Comparison of ENCODE assay signal across 40 mouse cellular contexts in the genomic region with DNA sequence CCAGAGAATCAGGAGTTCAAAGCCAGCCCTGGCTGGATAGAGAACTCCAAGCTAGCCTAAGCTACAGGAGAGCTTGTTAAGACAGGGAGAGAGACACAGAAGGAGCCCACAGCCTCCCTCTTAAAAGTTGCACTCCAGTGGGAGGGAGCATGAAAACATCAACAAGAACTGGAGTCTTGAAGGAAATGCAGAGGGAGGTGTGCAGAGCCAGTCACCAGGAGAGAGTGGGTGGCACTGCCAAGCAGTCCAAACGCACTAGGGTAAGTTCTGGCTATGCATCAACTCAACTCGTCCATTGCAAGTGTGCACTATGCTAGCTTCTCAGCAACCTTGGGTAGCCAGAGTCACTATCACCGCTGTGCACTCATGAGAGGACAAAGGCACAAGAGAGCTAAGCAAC. TPM values are rescaled to one million over a fixed set of nuclear protein-coding genes. Genes with fewer than 3 reads are reported as not detected.
DNase-seq lines count a peak whose midpoint lies in the region; ATAC-seq and TF ChIP-seq lines count a peak whose summit lies in the region.
"Had no signal": no experiment of that assay in that cellular context is flagged by ENCODE, and none has a peak within 500 bp of the region (broad histone marks: within the 10 kb centered on the region; RNA-seq: fewer than 3 reads in every experiment).

No protein-coding gene starts in this region.

- no peak overlapping the region for H3K4me3 ChIP-seq in layer of hippocampus, adult 2 months
- H3K4me3 ChIP-seq in testis, adult 2 months (ENCODE audit: control insufficient read depth, low read depth, low read length) = peak overlapping the region; percentile 84
- no peak overlapping the region for H3K4me3 ChIP-seq in forebrain, embryonic 15.5 days
- H3K4me3 ChIP-seq in liver, postnatal 0 days (ENCODE audit: low read depth, low read length) = no peak overlapping the region
- H3K4me3 ChIP-seq: erythroblast, embryonic 14.5 days; gastrocnemius, adult 2 months; midbrain, embryonic 10.5 days; midbrain, embryonic 15.5 days had no signal

- no peak; the same call in 1 of the 2 replicates for TF ChIP-seq POLR2A in testis, adult 2 months (IDR thresholded peaks at IDR 0.05; ENCODE audit: control insufficient read depth, low read depth, low read length)

- TF ChIP-seq EP300 in liver, postnatal 0 days (IDR thresholded peaks at IDR 0.05; ENCODE audit: low read depth) = no peak

- H3K27ac ChIP-seq in layer of hippocampus, adult 2 months = peak overlapping the region; percentile 97; the same call in 1 of the 2 replicates
- peak overlapping the region; percentile 59 for H3K27ac ChIP-seq in testis, adult 2 months (ENCODE audit: control insufficient read depth, insufficient read depth, low read depth, low read length)
- peak overlapping the region; percentile 95 for H3K27ac ChIP-seq in forebrain, embryonic 15.5 days (replicated peaks)
- no peak overlapping the region for H3K27ac ChIP-seq in liver, postnatal 0 days (ENCODE audit: low read depth)
- H3K27ac ChIP-seq: kidney, postnatal 0 days; liver, embryonic 14.5 days; midbrain, embryonic 10.5 days; neural tube, embryonic 12.5 days had no signal

- no peak for TF ChIP-seq CTCF in layer of hippocampus, adult 2 months (conservative IDR thresholded peaks at IDR 0.05)
- TF ChIP-seq CTCF in testis, adult 2 months (IDR thresholded peaks at IDR 0.05; ENCODE audit: control insufficient read depth, insufficient read depth, insufficient replicate concordance, low read depth, low read length) = no peak
- no peak for TF ChIP-seq CTCF in liver, postnatal 0 days (IDR thresholded peaks at IDR 0.05; ENCODE audit: low read depth)

- H3K9ac ChIP-seq in forebrain, embryonic 15.5 days (replicated peaks) = no peak overlapping the region
- H3K9ac ChIP-seq in liver, postnatal 0 days (replicated peaks) = no peak overlapping the region
- H3K9ac ChIP-seq: liver, embryonic 14.5 days; lung, embryonic 14.5 days; midbrain, embryonic 15.5 days; neural tube, embryonic 12.5 days had no signal

- ATAC-seq in forebrain, embryonic 15.5 days (replicated peaks) = no peak
- no peak for ATAC-seq in liver, postnatal 0 days

- H3K36me3 ChIP-seq in testis, adult 2 months (ENCODE audit: control insufficient read depth, insufficient read depth, low read length) = no peaks in the 10 kb centered on the region
- no peaks in the 10 kb centered on the region for H3K36me3 ChIP-seq in forebrain, embryonic 15.5 days
- no peaks in the 10 kb centered on the region for H3K36me3 ChIP-seq in liver, postnatal 0 days (replicated peaks; ENCODE audit: insufficient read depth, low read length)
- H3K36me3 ChIP-seq: midbrain, embryonic 10.5 days; midbrain, embryonic 15.5 days; neural tube, embryonic 12.5 days had no signal

- 57% methylated on average over 3 of the region's 3 CpGs for WGBS in forebrain, embryonic 15.5 days
- WGBS in liver, postnatal 0 days (ENCODE audit: insufficient replicate concordance) = 55% methylated on average over 3 of the region's 3 CpGs

- no peaks in the 10 kb centered on the region for H3K27me3 ChIP-seq in testis, adult 2 months (ENCODE audit: control insufficient read depth, insufficient read depth, low read length)
- H3K27me3 ChIP-seq in forebrain, embryonic 15.5 days = no peaks in the 10 kb centered on the region
- peaks cover 51% of the 10 kb centered on the region for H3K27me3 ChIP-seq in liver, postnatal 0 days (ENCODE audit: insufficient read depth, low read length)

- peak overlapping the region; percentile 96; the same call in 1 of the 2 replicates for H3K4me2 ChIP-seq in forebrain, embryonic 15.5 days (replicated peaks)
- H3K4me2 ChIP-seq in liver, postnatal 0 days (ENCODE audit: low read depth, low read length) = no peak overlapping the region
- H3K4me2 ChIP-seq: heart, embryonic 11.5 days had no signal

- no peaks in the 10 kb centered on the region for H3K9me3 ChIP-seq in forebrain, embryonic 15.5 days
- H3K9me3 ChIP-seq in liver, postnatal 0 days (ENCODE audit: low read length) = no peaks in the 10 kb centered on the region
- H3K9me3 ChIP-seq: midbrain, embryonic 10.5 days; midbrain, embryonic 15.5 days; neural tube, embryonic 12.5 days had no signal

- peaks cover 35% of the 10 kb centered on the region for H3K4me1 ChIP-seq in testis, adult 2 months (ENCODE audit: control insufficient read depth, insufficient read depth, low read length)
- peaks cover 41% of the 10 kb centered on the region for H3K4me1 ChIP-seq in forebrain, embryonic 15.5 days
- peaks cover 2% of the 10 kb centered on the region; the same call in 1 of the 2 replicates for H3K4me1 ChIP-seq in liver, postnatal 0 days (ENCODE audit: insufficient read depth)

- no peak for DNase-seq in layer of hippocampus, adult 2 months (ENCODE audit: low spot score in 2 of 2)
- DNase-seq in layer of hippocampus, adult 18-20 months (ENCODE audit: low spot score in 2 of 2) = no peak
- DNase-seq in testis, postnatal 10 days (ENCODE audit: low spot score) = no peak
- no peak for DNase-seq in lung, postnatal 10 days
- no peak for DNase-seq in liver, postnatal 0 days
- DNase-seq: adrenal gland, postnatal 25 days; B cell, adult 2 months; cerebellum, adult 2 months; gastrocnemius, adult 2 months; gastrocnemius, postnatal 36 days; heart, adult 18-20 months; heart, postnatal 36 days; kidney, adult 8-10 months; kidney, postnatal 4 days; layer of hippocampus, adult 9-11 months; liver; lung, embryonic 14.5 days; thymus, adult 2 months; thymus, postnatal 4 days had no signal

RNA-seq across cellular contexts. Expression of a gene that starts 1.2 kb away (rescaled TPM):
- 10 to 100 TPM; 50.5 to 51.2 TPM for total RNA-seq in layer of hippocampus, adult 2 months (2021)
- 10 to 100 TPM; 54.8 to 57.3 TPM for total RNA-seq in layer of hippocampus, adult 18-20 months (2021)
- 7.6 and 8.3 TPM in 2 replicates for polyA plus RNA-seq in testis, adult 2 months (2012; rRNA removed)
- 24.2 and 26.7 TPM in 2 replicates for polyA plus RNA-seq in forebrain, embryonic 15.5 days (2015; fragmentation: Nextera tagmentation; extraction: Ambion mirVana)
- 5.2 and 6.1 TPM in 2 replicates for polyA plus RNA-seq in liver, postnatal 0 days (2015; fragmentation: Nextera tagmentation; extraction: Ambion mirVana)
- total RNA-seq: megakaryocyte progenitor cell, adult 5-6 weeks had no signal

RNA-seq across cellular contexts. Expression of a gene that starts 37.9 kb away (rescaled TPM):
- total RNA-seq in layer of hippocampus, adult 2 months (2021) = not detected
- not detected for total RNA-seq in layer of hippocampus, adult 18-20 months (2021)
- polyA plus RNA-seq in testis, adult 2 months (2012; rRNA removed) = not detected in 2 replicates
- not detected in 2 replicates for polyA plus RNA-seq in forebrain, embryonic 15.5 days (2015; fragmentation: Nextera tagmentation; extraction: Ambion mirVana)
- not detected in 2 replicates for polyA plus RNA-seq in liver, postnatal 0 days (2015; fragmentation: Nextera tagmentation; extraction: Ambion mirVana)
- total RNA-seq: adrenal gland, adult 18-20 months; adrenal gland, postnatal 25 days; gastrocnemius, adult 2 months; heart, adult 18-20 months; heart, postnatal 36 days; left cerebral cortex, postnatal 14 days; megakaryocyte progenitor cell, adult 5-6 weeks had no signal
- polyA plus RNA-seq: brain, embryonic 14.5 days; cortical plate, adult 2 months; embryonic facial prominence, embryonic 14.5 days; erythroblast, embryonic 14.5 days; frontal cortex, adult 2 months; heart, embryonic 11.5 days; heart, embryonic 16.5 days; hindbrain, embryonic 16.5 days; intestine, embryonic 14.5 days; kidney, postnatal 0 days; limb, embryonic 11.5 days; liver, embryonic 14.5 days; lung, embryonic 14.5 days; midbrain, embryonic 10.5 days; midbrain, embryonic 15.5 days; neural tube, embryonic 12.5 days; stomach, embryonic 16.5 days; thymus, adult 2 months had no signal

RNA-seq across cellular contexts. Expression of a gene that starts 52.4 kb away (rescaled TPM):
- total RNA-seq in layer of hippocampus, adult 2 months (2021) = 10 to 100 TPM; 22.7 to 28.1 TPM
- 10 to 100 TPM; 21.0 to 22.4 TPM for total RNA-seq in layer of hippocampus, adult 18-20 months (2021)
- 164 and 167 TPM in 2 replicates for polyA plus RNA-seq in testis, adult 2 months (2012; rRNA removed)
- polyA plus RNA-seq in forebrain, embryonic 15.5 days (2015; fragmentation: Nextera tagmentation; extraction: Ambion mirVana) = 54.9 and 58.1 TPM in 2 replicates
- polyA plus RNA-seq in liver, postnatal 0 days (2015; fragmentation: Nextera tagmentation; extraction: Ambion mirVana) = 24.8 and 28.9 TPM in 2 replicates
